ENCODE assay signal across 1 mouse cellular context in genomic region chr6:122624480-122624879, GRCm38 (mm10).
TF ChIP-seq lines count a peak whose summit lies in the region.

No protein-coding gene starts in this region.

TF ChIP-seq in ES-E14, 5 proteins besides CTCF, POLR2A, EP300 and RAD21:
- TF ChIP-seq ZC3H11A (IDR thresholded peaks at IDR 0.05; ENCODE audit: borderline replicate concordance, low read depth, low read length) (no peak), CHD2 (IDR thresholded peaks at IDR 0.05; ENCODE audit: low read depth, low read length) (peak; percentile 64; the same call in 1 of the 2 replicates)
TF ChIP-seq in ES-E14: peak in this region for 1.
